Mouse (Mus musculus) brain, embryonic 18.5 days (tissue): ENCODE measurements at regions not wholly inside any gene's neighbourhood (a gene's known extent, or its start where the extent isn't known, plus 50 kb on each side); places are given as distances from the start of the nearest gene placed in this dataset.
A peak's percentile ranks its signal among the peaks of the same experiment; 100 is the strongest.

ENCODE experiments used
- DNase-seq: peaks from one replicate; pipeline ENCODE4 v3.0.0-alpha.2; 2012; ENCODE audit warnings: low read depth, low spot score

DNA sequence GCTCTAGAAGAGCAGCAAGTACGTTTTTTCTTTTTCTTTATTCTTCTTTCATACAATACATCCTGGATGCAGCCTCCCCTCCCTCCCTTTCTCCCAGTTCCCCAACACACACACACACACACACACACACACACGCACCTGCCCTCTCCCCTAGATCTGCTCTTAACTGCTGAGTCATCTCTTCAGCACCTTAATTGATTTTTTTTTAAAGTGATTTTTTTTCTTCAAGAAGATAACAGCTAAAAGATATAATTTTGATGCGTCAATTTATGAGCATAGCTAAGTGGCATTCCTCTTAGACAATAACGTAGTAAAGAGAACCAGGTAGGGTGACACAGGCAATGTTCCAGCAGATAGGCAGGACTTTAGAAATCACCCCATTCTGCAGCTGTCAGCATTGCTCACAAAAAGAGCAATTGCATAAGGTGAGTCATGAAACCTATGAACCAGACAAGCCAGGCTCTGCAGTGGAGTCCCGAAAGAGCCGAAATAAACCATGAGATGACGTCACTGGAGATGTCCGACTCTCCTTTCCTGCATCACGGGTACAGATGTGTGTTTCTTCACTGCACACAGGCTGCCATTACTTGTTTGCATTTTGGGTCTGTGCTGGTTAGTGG lies 63.9 kb upstream of the Tnrc6a start:
- no peak for DNase-seq

DNA sequence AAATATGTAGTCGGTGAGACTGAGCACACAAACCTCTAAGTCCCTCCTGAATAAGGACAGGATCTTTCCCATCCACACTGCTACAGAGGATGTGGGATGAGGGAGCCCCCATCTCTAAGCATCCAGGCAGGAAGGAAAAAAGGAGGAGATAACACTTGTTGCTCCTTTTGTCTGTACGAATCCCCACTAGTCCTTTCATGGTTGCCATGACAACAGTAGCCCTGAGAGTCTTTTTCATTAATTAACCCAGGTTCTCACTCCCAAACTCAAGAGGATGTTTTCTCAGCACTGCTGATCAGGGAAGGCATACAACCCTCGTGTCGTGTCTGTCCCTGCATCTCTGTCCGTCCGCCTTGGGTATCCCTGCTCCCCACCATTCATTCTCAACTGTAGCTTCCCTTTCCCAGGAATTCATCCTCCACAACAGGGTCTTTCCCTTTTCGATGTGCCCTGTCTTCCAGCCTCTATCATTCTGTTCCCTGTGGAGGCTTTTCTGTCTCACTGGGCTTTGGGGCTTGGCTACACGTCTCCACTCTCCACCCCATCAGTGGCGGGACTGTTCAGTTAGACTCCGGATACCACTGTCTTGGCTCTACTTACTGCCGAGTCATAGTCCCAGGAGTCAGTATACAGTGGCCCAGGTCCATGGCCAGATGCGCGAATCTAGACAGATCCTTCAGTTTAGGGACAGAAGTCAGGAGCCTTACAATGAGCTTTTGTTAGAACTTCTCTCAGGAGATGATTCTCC lies 60.2 kb upstream of the Tnrc6a start:
- DNase-seq = no peak

DNA sequence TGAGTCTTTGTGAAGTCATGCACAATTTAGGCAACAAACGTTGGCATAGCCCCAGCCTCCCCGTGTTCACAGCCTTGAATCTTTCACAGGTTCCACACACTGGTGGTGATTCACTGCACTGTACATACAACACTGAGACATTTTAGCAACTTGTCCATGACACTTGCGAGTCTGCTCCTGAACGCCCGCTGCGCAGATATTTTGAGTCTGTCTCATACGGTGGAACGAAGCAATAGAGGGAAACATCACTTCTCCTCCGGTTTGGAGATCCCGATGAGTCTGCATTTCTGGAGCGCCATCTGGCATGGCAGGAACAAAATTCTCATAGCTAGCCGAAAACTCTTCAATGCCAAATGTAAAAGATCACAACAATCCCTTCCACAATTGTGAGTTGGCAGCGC lies 57.7 kb upstream of the Tnrc6a start:
- peak; percentile 77 for DNase-seq

DNA sequence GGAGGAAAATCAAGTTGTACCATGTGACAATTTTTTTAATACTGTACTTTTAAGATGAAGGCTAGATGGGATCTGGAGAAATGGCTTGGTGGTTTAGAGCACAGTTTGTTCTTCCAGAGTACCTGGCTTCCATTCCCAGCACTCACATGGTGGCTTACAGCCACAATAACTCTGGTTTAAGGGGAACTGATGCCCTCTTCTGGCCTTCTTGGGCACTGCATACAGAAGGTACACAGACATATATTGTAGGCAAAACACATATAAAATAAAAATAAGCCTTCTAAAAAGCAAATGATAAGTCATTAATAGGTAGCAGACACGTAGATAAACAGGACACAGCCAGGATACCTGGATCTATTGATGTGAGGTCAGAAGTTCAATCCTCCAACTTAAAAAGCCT lies 56.3 kb upstream of the Tnrc6a start:
- DNase-seq = no peak

DNA sequence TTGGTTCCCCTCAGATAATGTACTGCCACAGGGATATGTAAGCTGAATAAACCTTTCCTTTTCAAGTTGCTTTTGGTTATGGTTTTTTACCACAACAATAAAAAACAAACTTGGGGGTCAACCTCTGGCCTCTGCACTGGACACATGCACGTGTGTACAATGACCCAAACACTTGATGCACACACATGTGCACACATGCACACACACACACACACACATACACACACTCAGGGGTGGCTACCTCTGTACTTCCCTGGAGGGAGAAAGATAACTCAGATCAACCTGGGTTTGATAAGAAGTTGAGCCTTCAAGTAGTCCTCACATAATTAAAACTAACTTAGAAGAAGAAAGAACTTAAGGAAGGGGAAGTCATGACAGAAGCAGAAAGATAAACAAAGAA lies 55.4 kb upstream of the Tnrc6a start:
- DNase-seq = no peak

DNA sequence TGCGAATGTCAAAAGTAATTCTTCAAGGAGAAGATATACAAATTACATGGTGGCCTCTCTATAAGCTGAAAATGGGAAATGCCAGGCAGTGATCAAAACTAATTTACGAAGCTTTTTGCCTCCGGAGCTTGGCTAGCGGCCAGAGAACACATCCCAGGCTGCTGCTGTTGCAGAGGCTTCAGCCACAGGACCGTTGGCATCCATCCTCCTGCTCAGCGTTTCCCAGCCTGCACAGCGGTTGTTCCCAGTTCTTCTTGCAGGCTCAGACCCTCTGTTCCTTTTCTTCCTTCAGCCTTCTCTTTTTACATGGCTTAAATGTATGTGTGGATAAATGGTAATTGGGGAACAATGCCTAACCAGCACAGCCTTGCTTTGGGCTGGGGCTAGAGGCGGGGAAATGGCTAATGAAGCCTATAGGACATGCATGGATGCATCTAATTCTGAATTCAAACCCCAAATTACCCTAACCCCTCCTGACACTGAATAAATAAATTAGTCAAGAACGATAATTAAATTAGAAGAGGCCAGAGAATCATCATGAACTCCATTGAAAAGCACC lies 54.9 kb upstream of the Tnrc6a start:
- DNase-seq = peak; percentile 45

DNA sequence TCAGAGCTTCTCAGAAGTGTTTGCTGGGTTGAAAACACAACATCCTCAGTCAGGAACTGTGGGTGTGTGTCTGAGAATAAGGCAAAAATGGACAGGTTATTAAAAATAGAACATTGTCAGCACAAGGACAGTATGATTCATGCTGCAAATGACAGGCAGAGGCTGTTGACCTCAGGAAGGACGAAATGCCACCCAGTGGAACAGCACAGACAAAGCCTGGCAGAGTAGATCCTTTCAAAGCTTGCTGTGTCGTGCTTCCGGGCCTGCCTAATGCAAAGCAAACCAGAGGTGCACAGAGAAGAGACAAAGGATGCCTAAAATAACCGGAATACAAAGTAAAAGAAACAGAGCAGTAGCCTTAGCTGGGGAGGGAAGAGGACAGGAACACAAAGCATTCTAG lies 54.4 kb upstream of the Tnrc6a start:
- DNase-seq = no peak

DNA sequence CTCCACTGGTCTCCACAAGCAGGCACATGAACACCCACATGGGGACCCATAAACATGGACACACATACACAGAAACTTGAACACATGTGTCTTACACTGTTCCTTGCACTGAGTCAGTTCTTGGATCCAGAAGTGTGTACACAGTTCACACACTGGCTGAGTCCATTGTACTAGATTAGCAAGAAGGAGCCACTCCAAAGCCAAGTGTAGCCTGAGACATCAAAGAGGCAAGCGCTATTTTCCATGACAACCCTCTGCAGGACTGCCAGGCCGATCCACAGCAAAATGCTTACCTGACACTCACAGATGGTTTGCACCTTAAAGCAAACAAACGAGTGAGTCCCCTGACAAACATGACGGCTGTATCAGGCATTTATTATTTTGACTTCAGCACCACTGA lies 52.8 kb upstream of the Tnrc6a start:
- DNase-seq = no peak
